Mouse (Mus musculus) E14TG2a.4 (cell line): ENCODE measurements around the gene Kcng3.

Experiments used
- CTCF ChIP-seq: conservative IDR thresholded peaks from 2 replicates; pipeline ENCODE4 v1.5.1; 2014; ENCODE audit warnings: low read length
- NANOG ChIP-seq: IDR thresholded peaks from 2 replicates; pipeline ENCODE4 v1.6.1; 2014; ENCODE audit warnings: borderline replicate concordance, low read length, mixed read lengths

GRCm38 (mm10) chr17:83580734-83581133, 51.0 kb downstream of the Kcng3 start:
- TF ChIP-seq CTCF = no peak
- TF ChIP-seq NANOG = no peak
